Mouse (Mus musculus) heart, postnatal 14 days (tissue): ENCODE measurements at regions not wholly inside any gene's neighbourhood (a gene's known extent, or its start where the extent isn't known, plus 50 kb on each side); places are given as distances from the start of the nearest gene placed in this dataset.

ENCODE experiments used
- DNase-seq, 2 experiments: peaks; one replicate each; pipeline ENCODE4 v3.0.0; 2021 to 2022
- intact Hi-C: fragments of 180-260 bp; cut with DNase I; formaldehyde crosslinking; loops from one replicate; pipeline ENCODE4 v1.15.1; 2025

DNA sequence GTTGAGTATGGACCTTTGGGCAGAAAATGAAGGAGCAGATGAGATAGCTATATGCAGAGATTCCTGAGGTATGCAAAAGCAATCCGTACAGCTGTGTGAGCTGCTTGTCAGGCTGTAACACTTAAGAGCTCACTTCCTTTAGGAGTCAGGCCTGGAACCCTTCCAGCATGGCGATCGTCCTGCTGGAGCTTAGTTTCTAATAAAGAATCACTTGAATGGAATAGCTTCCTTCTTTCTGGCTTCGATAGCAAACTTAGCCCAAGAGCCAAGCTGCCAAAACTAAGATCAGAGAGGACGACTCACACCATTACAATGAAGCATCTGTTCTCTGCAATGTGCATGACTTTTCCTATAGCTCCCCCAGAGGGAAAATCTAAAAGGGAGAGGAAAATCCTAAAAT lies 253.4 kb upstream of the Amot start:
- intact Hi-C loops: no loop called here
- peak; percentile 11 to 15 for DNase-seq

DNA sequence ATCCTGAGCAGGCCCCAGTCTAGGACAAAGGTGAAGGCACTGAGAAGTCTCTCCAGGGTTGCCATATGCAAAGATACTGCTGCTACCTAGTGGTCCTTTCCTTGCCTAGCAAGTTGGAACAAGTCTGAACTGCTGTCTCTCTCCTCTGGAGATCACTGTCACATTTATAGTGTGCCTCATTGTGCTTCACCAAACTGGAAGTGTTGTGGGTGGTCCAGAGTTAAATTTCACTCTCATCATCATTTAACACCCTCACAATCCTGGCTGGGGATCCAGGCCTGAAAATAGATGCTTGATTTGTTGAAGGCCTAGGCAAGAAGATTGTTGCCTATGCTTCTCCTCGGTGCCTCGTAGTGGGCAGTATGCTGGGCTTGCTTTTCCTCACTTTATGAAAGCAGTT lies 248.4 kb upstream of the Amot start:
- intact Hi-C loops: no loop called here
- no peak for DNase-seq
